Mouse (Mus musculus) limb, embryonic 14.5 days (tissue): ENCODE measurements around the gene Sox5. TPM values are rescaled to one million over a fixed set of nuclear protein-coding genes. Genes with fewer than 3 reads are reported as not detected.

Experiments used
- ATAC-seq: fragments of 200-750 bp; cut with Nextera tagmentation; 2 replicates; pipeline ENCODE4 v1.8.0; 2017; ENCODE audit warnings: low read depth, moderate number of reproducible peaks, moderate TSS enrichment; ENCODE audit not compliant: low FRiP score
- DNase-seq: peaks from one replicate; pipeline ENCODE4 v3.0.0-alpha.2; 2015; ENCODE audit warnings: low spot score
- H3K27ac ChIP-seq: fragments of 300-500 bp; sonication (generic); replicated peaks from 2 replicates; pipeline ENCODE4 v1.5.1; 2014; ENCODE audit warnings: low read depth, mild to moderate bottlenecking, low read length, moderate library complexity, mixed read lengths
- H3K27me3 ChIP-seq: fragments of 300-500 bp; sonication (generic); 2 replicates; pipeline ENCODE4 v1.6.1; 2014; ENCODE audit warnings: low read length, mixed read lengths; ENCODE audit not compliant: control insufficient read depth, insufficient read depth
- H3K36me3 ChIP-seq: fragments of 300-500 bp; sonication (generic); 2 replicates; pipeline ENCODE4 v1.6.1; 2014; ENCODE audit warnings: mild to moderate bottlenecking, low read length, moderate library complexity, mixed read lengths; ENCODE audit not compliant: control insufficient read depth, insufficient read depth
- H3K4me1 ChIP-seq: fragments of 300-500 bp; sonication (generic); 2 replicates; pipeline ENCODE4 v1.6.1; 2014; ENCODE audit warnings: antibody characterized with exemption, low read length, mixed read lengths; ENCODE audit not compliant: control insufficient read depth, insufficient read depth
- H3K4me2 ChIP-seq: fragments of 300-500 bp; sonication (generic); replicated peaks from 2 replicates; pipeline ENCODE4 v1.6.1; 2014; ENCODE audit warnings: low read depth, mild to moderate bottlenecking, low read length, moderate library complexity; ENCODE audit not compliant: severe bottlenecking
- H3K4me3 ChIP-seq: fragments of 300-500 bp; sonication (generic); replicated peaks from 2 replicates; pipeline ENCODE4 v1.5.1; 2014; ENCODE audit warnings: low read length
- H3K9ac ChIP-seq: fragments of 300-500 bp; sonication (generic); 2 replicates; pipeline ENCODE4 v1.6.1; 2014; ENCODE audit warnings: mild to moderate bottlenecking, low read depth, low read length, moderate library complexity; ENCODE audit not compliant: severe bottlenecking
- H3K9me3 ChIP-seq: fragments of 300-500 bp; sonication (generic); 2 replicates; pipeline ENCODE4 v1.6.1; 2016; ENCODE audit warnings: low read length; ENCODE audit not compliant: control insufficient read depth
- POLR2A ChIP-seq: fragments of 200-500 bp; IDR thresholded peaks from 2 replicates; pipeline ENCODE4 v1.8.0; 2012; ENCODE audit warnings: inconsistent platforms, mild to moderate bottlenecking, moderate library complexity, borderline replicate concordance; ENCODE audit not compliant: insufficient read depth, insufficient read length; ENCODE audit errors: extremely low read depth
- WGBS: fragments of 180-500 bp; shearing (Covaris S2); extraction: QIAGEN DNeasy Blood & Tissue Kit; methylation state at CpG from one replicate; pipeline ENCODE4 v1.1.7; 2014; 5-methylcytosine and 5-hydroxymethylcytosine counted together
- polyA plus RNA-seq, 2 experiments: library from polyadenylated mRNA; depleted of rRNA in 1 of 2; stranded (reverse) in 1 of 2; unstranded in 1 of 2; fragments of >200 nt; fragmentation: Nextera tagmentation in 1 of 2; extraction: Ambion mirVana in 1 of 2; gene quantifications; 2 replicates each; pipeline versions ENCODE4 v1.2.1 to v1.2.3; 2012 to 2014

Gene Sox5
- polyA plus RNA-seq, 2 experiments: 20.6 to 32.8 TPM

GRCm38 (mm10) chr6:144056252-144057097, 725.3 kb downstream of the Sox5 start:
- no peak overlapping the region for H3K4me3 ChIP-seq
- DNase-seq: peak; percentile 80

DNA sequence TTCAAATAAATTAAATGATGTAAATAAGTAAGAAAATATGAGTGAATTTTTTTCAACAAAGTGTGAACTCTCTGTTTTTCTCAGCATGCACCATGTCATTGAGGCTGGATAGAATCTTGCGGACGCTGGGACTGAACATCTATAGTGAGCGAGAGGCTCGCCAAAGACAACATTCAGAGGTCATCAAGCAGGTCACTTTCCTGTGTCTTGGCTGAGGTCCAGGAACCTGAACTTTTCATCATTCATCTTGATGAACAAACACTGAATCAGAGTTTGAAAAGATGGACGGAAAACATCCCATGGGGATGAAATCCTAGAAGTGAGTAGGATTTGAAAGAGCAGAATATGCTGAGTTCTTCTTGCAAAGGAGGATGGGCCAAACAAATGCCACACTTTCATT, 729.3 kb downstream of the Sox5 start:
- Histone ChIP-seq H3K9ac (no peak overlapping the region), H3K9me3 (no peaks in the 10 kb centered on the region), H3K4me1 (peaks cover 24% of the 10 kb centered on the region), H3K36me3 (no peaks in the 10 kb centered on the region), H3K4me3 (no peak overlapping the region), H3K27me3 (no peaks in the 10 kb centered on the region), H3K4me2 (no peak overlapping the region), H3K27ac (no peak overlapping the region)
- TF ChIP-seq POLR2A: no peak
- ATAC-seq (no peak), DNase-seq (no peak)
- WGBS: 80% methylated on average over 5 of the region's 5 CpGs

More at GRCm38 (mm10) chr6:144056252-144057097, 725.3 kb downstream of the Sox5 start:
- WGBS: 49% methylated on average over 10 of the region's 10 CpGs
- no peak overlapping the region for H3K4me2 ChIP-seq
- ATAC-seq: peak; percentile 87
- peaks cover 23% of the 10 kb centered on the region for H3K4me1 ChIP-seq
- no peaks in the 10 kb centered on the region for H3K9me3 ChIP-seq
- no peaks in the 10 kb centered on the region for H3K36me3 ChIP-seq
- H3K27ac ChIP-seq: peak overlapping the region; percentile 92
- H3K27me3 ChIP-seq: no peaks in the 10 kb centered on the region
- TF ChIP-seq POLR2A: no peak
- H3K9ac ChIP-seq: no peak overlapping the region

- no peak for ATAC-seq
- no peak overlapping the region for H3K9ac ChIP-seq
- H3K4me2 ChIP-seq: no peak overlapping the region
- H3K27me3 ChIP-seq: no peaks in the 10 kb centered on the region
- H3K36me3 ChIP-seq: no peaks in the 10 kb centered on the region
- H3K4me1 ChIP-seq: peaks cover 17% of the 10 kb centered on the region
- H3K9me3 ChIP-seq: no peaks in the 10 kb centered on the region
- H3K4me3 ChIP-seq: no peak overlapping the region
- TF ChIP-seq POLR2A: no peak
- no peak for DNase-seq
- WGBS: 95% methylated on average over 5 of the region's 5 CpGs
- H3K27ac ChIP-seq: no peak overlapping the region
Observed at GRCm38 (mm10) chr6:144051316-144051715, 730.5 kb downstream of the Sox5 start.

GRCm38 (mm10) chr6:144048201-144048924, 733.4 kb downstream of the Sox5 start:
- no peak for ATAC-seq
- TF ChIP-seq POLR2A: no peak
- Histone ChIP-seq H3K4me3 (no peak overlapping the region), H3K27ac (no peak overlapping the region), H3K36me3 (no peaks in the 10 kb centered on the region), H3K9ac (no peak overlapping the region), H3K27me3 (no peaks in the 10 kb centered on the region), H3K9me3 (no peaks in the 10 kb centered on the region), H3K4me2 (no peak overlapping the region), H3K4me1 (peaks cover 14% of the 10 kb centered on the region)
- 33% methylated on average over 3 of the region's 3 CpGs for WGBS
- no peak for DNase-seq

DNA sequence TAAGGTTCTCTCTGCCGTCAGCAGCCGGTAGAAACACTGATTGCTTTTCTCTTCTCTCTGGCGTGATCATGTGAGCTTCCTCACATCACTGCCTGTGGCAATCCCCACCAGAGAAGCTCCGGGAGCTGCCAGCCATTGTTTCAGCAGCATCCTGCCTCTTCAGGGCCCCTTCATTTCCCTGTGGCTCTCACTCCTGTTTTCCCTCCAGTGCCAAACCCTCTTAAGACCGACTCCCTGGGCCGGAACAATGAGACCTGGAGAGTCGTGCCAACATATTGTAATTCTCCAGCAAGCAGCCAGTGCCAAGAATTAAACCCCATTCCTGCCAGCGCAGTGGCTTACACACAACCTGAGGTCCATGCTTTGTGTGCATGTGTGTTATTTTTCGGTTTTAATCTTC, 736.3 kb downstream of the Sox5 start:
- WGBS: 62% methylated on average over 9 of the region's 9 CpGs
- Histone ChIP-seq H3K9ac (no peak overlapping the region), H3K27ac (0 out of 2 replicates have a peak overlapping the region, but pooled peaks have one; percentile 3), H3K27me3 (no peaks in the 10 kb centered on the region), H3K4me3 (no peak overlapping the region), H3K4me1 (peaks cover 23% of the 10 kb centered on the region), H3K4me2 (no peak overlapping the region), H3K9me3 (no peaks in the 10 kb centered on the region), H3K36me3 (no peaks in the 10 kb centered on the region)
- ATAC-seq (no peak), DNase-seq (no peak)
- TF ChIP-seq POLR2A: no peak
